8 mouse cellular contexts compared by ENCODE assay signal in the genomic region with DNA sequence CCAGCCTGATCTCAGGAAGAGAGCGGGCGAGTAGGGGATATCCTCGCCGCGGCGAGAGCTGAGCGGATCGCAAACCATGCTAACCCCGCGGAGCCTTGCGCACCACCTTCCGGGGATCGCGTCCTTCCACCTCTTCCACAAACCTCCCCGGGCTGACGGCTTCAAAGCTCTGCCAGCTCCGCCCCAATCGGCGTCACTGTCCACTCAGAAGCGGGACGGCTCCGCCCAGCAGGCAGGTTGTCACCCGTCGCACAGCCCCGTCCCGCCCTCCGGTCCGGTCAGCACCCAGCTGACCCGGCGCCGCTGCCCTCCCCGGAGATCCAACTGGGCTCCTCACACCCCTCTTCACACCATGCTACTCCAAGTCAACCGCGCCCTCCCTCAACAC. TPM values are rescaled to one million over a fixed set of nuclear protein-coding genes. Genes with fewer than 3 reads are reported as not detected.
DNase-seq lines count a peak whose midpoint lies in the region; ATAC-seq and TF ChIP-seq lines count a peak whose summit lies in the region.

No protein-coding gene starts in this region.

- WGBS in hindbrain, embryonic 16.5 days, result under 1% methylated on average over 33 of the region's 34 CpGs

- peak overlapping the region; percentile 90 for H3K4me2 ChIP-seq in hindbrain, embryonic 16.5 days (ENCODE audit: low read length)

- peak; percentile 81 for ATAC-seq in hindbrain, embryonic 16.5 days

- intact Hi-C loops in left cerebral cortex, postnatal 10 days (cut with DNase I), result no loop called here

- no peaks in the 10 kb centered on the region for H3K9me3 ChIP-seq in hindbrain, embryonic 16.5 days (ENCODE audit: control insufficient read depth, low read length)
- no peaks in the 10 kb centered on the region for H3K9me3 ChIP-seq in megakaryocyte, embryonic 14.5 days

- no peaks in the 10 kb centered on the region for H3K27me3 ChIP-seq in hindbrain, embryonic 16.5 days (replicated peaks; ENCODE audit: control insufficient read depth, insufficient read depth, low read length)
- no peaks in the 10 kb centered on the region for H3K27me3 ChIP-seq in megakaryocyte, embryonic 14.5 days (replicated peaks)

- H3K4me3 ChIP-seq in cortical plate, adult 2 months (ENCODE audit: insufficient read depth, low read length), result peak overlapping the region; percentile 76
- H3K4me3 ChIP-seq in hindbrain, embryonic 16.5 days (ENCODE audit: low read length), result peak overlapping the region; percentile 81
- peak overlapping the region; percentile 98 for H3K4me3 ChIP-seq in megakaryocyte, embryonic 14.5 days (replicated peaks)

- no peaks in the 10 kb centered on the region for H3K36me3 ChIP-seq in hindbrain, embryonic 16.5 days (ENCODE audit: control insufficient read depth, insufficient read depth, low read length)
- peaks cover 30% of the 10 kb centered on the region for H3K36me3 ChIP-seq in megakaryocyte, embryonic 14.5 days (replicated peaks; ENCODE audit: low read length)

- TF ChIP-seq POLR2A in cortical plate, adult 2 months (IDR thresholded peaks at IDR 0.05; ENCODE audit: extremely low read depth, insufficient read depth, low read length), result peak; percentile 67

- peak; percentile 96 to 98 for DNase-seq in adrenal gland, adult (ENCODE audit: inconsistent age in 2 of 2, low spot score in 1 of 2)
- peak; percentile 89 for DNase-seq in gastrocnemius, adult 18-20 months (ENCODE audit: low spot score)
- DNase-seq in left cerebral cortex, postnatal 10 days (ENCODE audit: extremely low spot score in 1 of 2, low spot score in 2 of 2), result peak; percentile 61 to 94
- peak; percentile 84 to 87 for DNase-seq in right cerebral cortex, postnatal 10 days (ENCODE audit: low spot score in 2 of 2)
- peak; percentile 49 for DNase-seq in urinary bladder, postnatal 10 days (ENCODE audit: low spot score)

- peaks cover 2% of the 10 kb centered on the region; the same call in 1 of the 2 replicates for H3K4me1 ChIP-seq in cortical plate, adult 2 months (ENCODE audit: control insufficient read depth, insufficient read depth, low read length)
- peaks cover 18% of the 10 kb centered on the region for H3K4me1 ChIP-seq in hindbrain, embryonic 16.5 days (ENCODE audit: control insufficient read depth, insufficient read depth, low read depth, low read length)
- peaks cover 65% of the 10 kb centered on the region for H3K4me1 ChIP-seq in megakaryocyte, embryonic 14.5 days

- H3K9ac ChIP-seq in hindbrain, embryonic 16.5 days (ENCODE audit: low read depth, low read length), result peak overlapping the region; percentile 89

- no peak for TF ChIP-seq CTCF in cortical plate, adult 2 months (IDR thresholded peaks at IDR 0.05; ENCODE audit: extremely low read depth, insufficient read depth, low read length)

- H3K27ac ChIP-seq in cortical plate, adult 2 months (ENCODE audit: insufficient read depth, low read length), result peak overlapping the region; percentile 99
- H3K27ac ChIP-seq in hindbrain, embryonic 16.5 days (ENCODE audit: low read depth, low read length), result peak overlapping the region; percentile 93

RNA-seq across cellular contexts. Expression of gene Dcun1d2, which starts 0.6 kb away (rescaled TPM):
- 56.4 TPM in 2 replicates for polyA plus RNA-seq in cortical plate, adult 2 months (2012; rRNA removed)
- total RNA-seq in gastrocnemius, adult 18-20 months (2021), result 10 to 100 TPM; 80.3 to 83.8 TPM
- 34.4 and 35.4 TPM in 2 replicates for polyA plus RNA-seq in hindbrain, embryonic 16.5 days (2015; fragmentation: Nextera tagmentation; extraction: Ambion mirVana)
- 10 to 100 TPM; 24.7 to 26.9 TPM for total RNA-seq in left cerebral cortex, postnatal 10 days (2021)
- 0.61 and 3.9 TPM in 2 replicates for polyA plus RNA-seq in megakaryocyte, embryonic 14.5 days (2012; ENCODE audit: insufficient read depth, low replicate concordance)

RNA-seq across cellular contexts. Expression of gene Tmco3, which starts 0.7 kb away (rescaled TPM):
- 43.1 and 43.3 TPM in 2 replicates for polyA plus RNA-seq in cortical plate, adult 2 months (2012; rRNA removed)
- 10 to 100 TPM; 13.7 to 14.9 TPM for total RNA-seq in gastrocnemius, adult 18-20 months (2021)
- 50.6 and 57.2 TPM in 2 replicates for polyA plus RNA-seq in hindbrain, embryonic 16.5 days (2015; fragmentation: Nextera tagmentation; extraction: Ambion mirVana)
- total RNA-seq in left cerebral cortex, postnatal 10 days (2021), result 10 to 100 TPM; 43.2 to 45.2 TPM
- polyA plus RNA-seq in megakaryocyte, embryonic 14.5 days (2012; ENCODE audit: insufficient read depth, low replicate concordance), result 16.7 and 19.0 TPM in 2 replicates

RNA-seq across cellular contexts. Expression of gene Adprhl1, which starts 33.3 kb away (rescaled TPM):
- polyA plus RNA-seq in cortical plate, adult 2 months (2012; rRNA removed), result 0.38 and 0.54 TPM in 2 replicates
- total RNA-seq in gastrocnemius, adult 18-20 months (2021), result 10 to 100 TPM; 59.2 to 95.8 TPM
- polyA plus RNA-seq in hindbrain, embryonic 16.5 days (2015; fragmentation: Nextera tagmentation; extraction: Ambion mirVana), result 0.59 and 0.60 TPM in 2 replicates
- total RNA-seq in left cerebral cortex, postnatal 10 days (2021), result 1 to 10 TPM; 1.3 to 1.9 TPM
- 0.11 TPM in 1 of 2 replicates, not detected in the other for polyA plus RNA-seq in megakaryocyte, embryonic 14.5 days (2012; ENCODE audit: insufficient read depth, low replicate concordance)

RNA-seq across cellular contexts. Expression of gene Tfdp1, which starts 51.3 kb away (rescaled TPM):
- 76.6 and 77.6 TPM in 2 replicates for polyA plus RNA-seq in cortical plate, adult 2 months (2012; rRNA removed)
- total RNA-seq in gastrocnemius, adult 18-20 months (2021), result 10 to 100 TPM; 45.5 to 54.6 TPM
- 85.8 and 91.6 TPM in 2 replicates for polyA plus RNA-seq in hindbrain, embryonic 16.5 days (2015; fragmentation: Nextera tagmentation; extraction: Ambion mirVana)
- total RNA-seq in left cerebral cortex, postnatal 10 days (2021), result 10 to 100 TPM; 63.1 to 65.1 TPM
- 2.3 and 11.5 TPM in 2 replicates for polyA plus RNA-seq in megakaryocyte, embryonic 14.5 days (2012; ENCODE audit: insufficient read depth, low replicate concordance)

Comparison
In these comparisons a context has a peak if more than half of its experiments do, and no peak if none do; other contexts are left out.
1. Peak in every context shown above with its lines: DNase-seq, ATAC-seq, H3K4me3 ChIP-seq and H3K27ac ChIP-seq.